Mouse (Mus musculus) left cerebral cortex, adult 9 months (tissue): ENCODE data around the gene Gbp8.
A peak's percentile ranks its signal among the peaks of the same experiment; 100 is the strongest.
"Not testable (repeated sequence)": the region's sequence is repeated elsewhere in the genome, so short reads cannot be mapped to it uniquely, and the experiment has no call there.

Source experiments
- DNase-seq, 2 experiments: peaks; one replicate each; pipeline ENCODE4 v3.0.0; 2022; ENCODE audit warnings: low spot score in 2 of 2

The Gbp8 gene

DNA sequence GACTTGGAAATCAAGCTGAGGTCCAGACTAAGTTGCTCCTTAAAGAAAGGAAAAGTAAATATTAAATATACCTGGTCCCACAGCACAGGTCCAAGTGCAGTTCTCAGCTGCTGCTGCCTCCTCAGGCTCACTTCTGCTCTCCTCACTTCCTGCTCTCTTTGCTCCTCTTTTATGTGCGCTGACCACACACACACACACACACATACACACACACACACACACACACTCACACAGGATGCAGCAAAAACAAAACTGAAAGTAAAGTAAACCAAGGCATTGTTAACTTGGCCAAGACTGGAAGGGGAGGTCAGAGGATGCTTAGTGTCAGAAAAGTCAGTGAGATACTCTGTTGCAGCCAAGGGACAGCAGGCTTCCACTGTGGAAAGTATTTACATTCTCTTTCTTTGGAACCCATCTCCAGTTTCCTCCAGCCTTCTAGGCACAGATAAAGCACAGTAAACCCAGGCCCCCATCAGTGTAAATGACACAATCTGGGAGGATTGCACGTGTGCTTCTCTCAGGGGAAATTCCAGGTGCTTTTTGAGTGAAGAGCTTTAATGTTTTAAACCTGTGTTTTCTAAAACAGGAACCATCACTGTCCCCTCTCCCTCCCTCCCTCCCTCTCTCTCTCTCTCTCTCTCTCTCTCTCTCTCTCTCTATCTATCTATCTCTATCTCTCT is at the start of gene Gbp8, which contains the start of the genes Gbp9 and Gbp4:
TSS of gene Gbp8 (minus strand) at position 132 of the 680 bp plus-strand sequence.
TSS of gene Gbp9 (minus strand) at position 131 of the 680 bp plus-strand sequence.
TSS of gene Gbp4 (minus strand) at position 178 of the 680 bp plus-strand sequence.
- DNase-seq, result not testable (repeated sequence)

DNA sequence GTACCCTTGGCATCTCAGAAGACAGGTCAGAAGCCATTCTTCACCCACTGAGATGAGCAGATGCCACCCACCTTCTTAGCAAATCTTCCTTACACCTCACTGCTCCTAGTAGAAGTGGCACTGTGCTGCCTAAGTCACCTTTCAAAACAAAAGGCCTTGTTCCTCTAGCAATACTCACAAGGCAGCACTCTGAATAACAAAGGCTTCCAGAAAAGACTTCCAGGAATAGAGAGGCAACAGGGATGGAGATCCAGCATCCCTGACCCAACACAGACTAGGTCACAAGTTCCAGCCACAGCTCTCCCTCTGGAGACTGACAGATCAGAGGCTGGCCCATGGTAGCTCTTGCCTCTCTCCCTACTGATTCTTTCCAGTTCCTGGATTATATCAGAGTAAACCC is 42.1 kb upstream of the Gbp8 start:
- DNase-seq, result no peak

DNA sequence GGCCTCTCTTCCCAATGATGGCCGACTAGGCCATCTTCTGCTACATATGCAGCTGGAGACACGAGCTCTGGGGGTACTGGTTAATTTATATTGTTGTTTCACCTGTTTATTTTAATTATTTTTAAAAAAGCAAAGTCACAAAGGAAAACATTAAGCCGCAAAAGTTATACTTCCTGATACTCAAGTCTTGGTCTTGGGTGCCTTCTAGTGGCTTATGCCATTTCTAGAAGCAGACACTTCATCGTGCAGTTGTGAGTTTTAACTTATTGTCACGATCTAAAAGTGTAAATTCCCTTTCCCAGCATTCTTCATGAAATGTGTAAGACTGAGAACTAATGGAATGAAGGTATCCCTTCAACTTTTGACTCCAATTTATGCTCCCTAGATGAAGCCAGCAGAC is 17.2 kb upstream of the Gbp8 start:
- DNase-seq, result no peak

DNA sequence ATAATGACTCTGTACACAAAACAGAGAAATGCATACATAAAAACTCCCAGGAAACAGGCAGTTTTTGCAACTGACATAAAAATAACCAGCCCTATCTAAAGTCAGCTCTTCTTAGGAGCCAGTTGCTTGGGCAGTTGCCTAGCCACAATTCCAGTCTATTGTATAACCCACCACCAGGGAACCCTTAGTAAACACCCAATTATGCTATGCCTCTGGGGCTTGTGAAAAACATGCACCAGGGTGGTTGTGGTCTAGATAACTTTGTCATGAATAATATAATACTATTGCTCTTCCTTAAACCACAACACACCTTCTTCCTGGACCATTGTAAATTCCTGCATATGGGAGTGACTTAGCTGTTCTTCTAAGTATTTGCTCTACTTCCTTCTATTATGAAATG is 14.7 kb upstream of the Gbp8 start:
- DNase-seq, result no peak

DNA sequence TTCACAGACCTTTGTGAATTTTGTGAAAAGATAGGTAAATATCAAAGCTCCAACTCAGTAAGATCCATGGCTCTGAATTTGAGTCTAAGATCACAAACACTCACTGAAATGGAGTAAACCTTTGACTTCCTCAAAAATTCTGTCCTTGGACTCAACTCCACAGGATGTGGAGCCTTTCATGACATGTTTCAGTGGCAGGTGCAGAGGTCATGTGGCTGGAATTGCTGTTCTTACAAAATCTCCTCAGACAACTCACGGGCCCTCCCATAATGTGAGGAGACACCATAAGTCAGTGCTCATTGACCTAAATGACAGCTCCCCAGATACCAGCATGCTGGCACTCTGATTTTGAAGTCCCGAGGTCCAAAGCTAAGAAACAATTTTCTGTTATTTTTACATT is 8.7 kb upstream of the Gbp8 start:
- DNase-seq, result not testable (repeated sequence)

DNA sequence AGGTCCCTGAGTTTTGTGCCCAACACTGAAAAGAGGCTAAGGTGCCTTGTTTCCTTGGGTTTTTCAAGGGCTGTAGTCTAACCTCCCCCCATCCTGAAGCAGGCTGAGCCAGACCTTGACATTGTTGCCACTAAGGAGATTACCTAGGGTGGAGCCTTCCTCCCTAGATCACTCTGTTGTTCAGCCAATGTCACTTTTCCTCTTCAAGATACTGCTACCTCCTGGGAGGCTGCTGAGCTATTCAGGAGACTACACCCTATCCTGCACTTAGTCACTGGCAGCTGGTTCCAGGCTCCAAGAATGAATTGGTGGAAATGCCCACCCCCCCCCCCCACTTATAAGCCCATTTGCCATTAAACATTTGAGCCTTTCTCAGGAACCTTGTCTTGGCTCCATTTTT is 7.1 kb upstream of the Gbp8 start:
- DNase-seq, result no peak

DNA sequence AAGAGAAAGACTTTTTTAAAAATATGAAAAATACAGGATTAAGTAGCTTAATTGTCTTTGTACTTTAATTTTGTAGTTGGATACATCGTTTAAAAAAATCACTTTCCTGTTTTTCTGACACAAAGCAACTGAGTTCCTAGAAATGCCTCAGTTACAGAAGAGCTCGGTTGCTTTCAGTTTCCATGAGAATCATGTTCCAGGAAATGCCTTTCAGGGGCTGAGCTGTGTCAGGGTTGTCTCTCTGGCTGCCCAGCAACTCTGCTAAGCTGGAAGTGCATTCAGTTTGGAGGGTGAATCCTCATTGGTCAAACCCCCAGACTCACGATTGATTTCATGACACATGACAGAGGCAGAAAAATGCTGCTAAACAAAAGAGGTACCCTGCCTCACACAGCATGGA is 6.4 kb upstream of the Gbp8 start:
- not testable (repeated sequence) for DNase-seq

DNA sequence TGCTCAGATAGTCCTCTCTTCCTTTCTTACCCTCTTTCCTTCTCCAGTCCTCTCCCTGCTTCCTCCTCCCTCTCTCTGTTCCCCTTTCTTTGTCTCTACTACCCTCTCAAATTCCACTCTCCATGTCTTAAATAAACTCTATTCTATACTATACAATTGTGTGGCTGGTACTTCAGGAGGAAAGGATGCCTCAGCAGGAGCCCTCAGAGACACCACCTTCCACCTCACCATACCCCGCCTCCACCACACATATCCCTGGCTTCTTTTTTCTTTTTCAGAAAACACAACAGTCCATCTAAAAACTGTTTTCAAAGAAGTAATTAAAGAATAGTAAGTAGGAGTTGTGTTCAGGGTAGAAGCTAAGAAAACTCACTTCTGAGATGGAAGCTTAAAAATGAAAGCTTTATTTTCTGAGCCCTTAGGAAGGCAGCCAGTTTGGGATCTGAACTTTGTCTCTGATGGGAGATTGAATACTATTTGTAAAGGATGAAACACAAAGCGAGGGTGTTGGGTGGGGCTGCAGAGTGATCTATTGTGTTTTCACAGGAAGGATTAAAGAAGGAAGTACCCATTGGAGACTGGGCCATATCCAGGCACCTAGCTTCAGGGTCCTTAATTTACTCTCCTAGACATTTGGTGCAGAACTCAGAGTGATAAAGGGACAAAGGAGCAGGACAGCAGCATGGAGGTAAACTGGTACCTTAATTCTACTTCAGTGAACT is 910 bp upstream of the Gbp8 start:
- DNase-seq, result not testable (repeated sequence)

DNA sequence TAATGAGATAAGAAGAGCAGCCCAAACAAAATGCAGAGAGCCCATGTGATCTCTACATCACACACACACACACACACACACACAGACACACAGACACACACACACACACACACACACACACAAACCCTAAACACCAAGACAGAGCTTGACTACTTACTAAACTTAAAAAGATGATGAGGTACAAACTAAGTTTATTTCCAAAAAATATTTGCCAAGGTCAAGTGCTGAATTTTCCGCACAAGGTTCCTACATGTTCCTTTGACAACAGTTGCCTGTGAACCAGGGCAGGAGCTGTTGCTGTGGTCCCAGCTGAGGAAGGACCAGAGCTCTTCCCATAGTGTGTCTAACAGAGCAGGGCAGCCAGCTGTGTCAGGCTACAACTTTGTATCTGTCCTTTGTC is 434 bp downstream of the Gbp8 start:
- DNase-seq, result no peak

DNA sequence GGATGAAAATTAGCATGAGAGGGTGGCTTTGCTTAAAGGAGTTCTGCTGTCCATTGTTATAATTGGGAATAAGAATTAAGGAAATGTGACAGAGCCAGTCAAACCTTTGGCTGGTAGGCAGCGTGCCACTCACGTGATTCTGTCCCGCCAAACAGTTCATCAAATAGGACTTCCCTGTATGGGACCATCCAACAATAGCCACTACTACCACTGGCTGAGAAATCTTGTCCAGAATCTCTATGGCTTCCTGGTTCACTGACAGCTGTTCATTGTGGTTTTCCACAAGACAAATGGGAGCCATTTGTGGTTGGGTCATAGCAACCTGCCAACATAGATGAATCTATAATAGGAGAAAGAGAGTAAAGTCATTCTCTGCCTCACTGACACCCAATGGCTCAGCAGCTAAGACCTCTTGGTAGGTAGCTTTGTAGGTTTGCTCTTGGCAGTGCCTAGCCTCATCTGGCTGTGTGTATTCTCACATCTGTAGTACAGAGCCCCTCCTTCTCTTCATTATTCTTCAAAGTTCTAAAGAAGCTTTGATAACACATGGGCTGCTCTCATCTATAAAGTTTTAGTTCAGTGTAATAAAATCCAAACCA is 2.5 kb downstream of the Gbp8 start:
- not testable (repeated sequence) for DNase-seq

DNA sequence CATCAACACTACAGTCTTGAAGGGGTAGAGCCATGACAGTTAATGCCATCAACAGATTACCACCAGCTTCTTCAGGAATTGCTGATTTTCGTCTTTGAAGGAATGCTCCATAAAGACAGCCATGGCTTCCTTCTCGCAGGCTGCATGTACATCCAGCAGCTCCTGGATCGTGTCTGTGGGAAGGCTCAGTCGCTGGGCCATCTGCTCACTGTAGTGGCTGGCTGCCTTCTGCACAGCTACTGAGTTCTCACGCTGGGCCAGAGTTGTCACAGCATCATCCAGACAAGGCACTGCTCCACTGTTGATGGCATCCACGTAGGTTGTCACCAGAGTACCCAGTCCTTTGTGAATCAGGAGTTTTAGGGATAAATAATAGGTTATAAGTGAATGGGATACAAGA is 17.6 kb downstream of the Gbp8 start:
- peak in 1 of 2 experiments; percentile 19 for DNase-seq

DNA sequence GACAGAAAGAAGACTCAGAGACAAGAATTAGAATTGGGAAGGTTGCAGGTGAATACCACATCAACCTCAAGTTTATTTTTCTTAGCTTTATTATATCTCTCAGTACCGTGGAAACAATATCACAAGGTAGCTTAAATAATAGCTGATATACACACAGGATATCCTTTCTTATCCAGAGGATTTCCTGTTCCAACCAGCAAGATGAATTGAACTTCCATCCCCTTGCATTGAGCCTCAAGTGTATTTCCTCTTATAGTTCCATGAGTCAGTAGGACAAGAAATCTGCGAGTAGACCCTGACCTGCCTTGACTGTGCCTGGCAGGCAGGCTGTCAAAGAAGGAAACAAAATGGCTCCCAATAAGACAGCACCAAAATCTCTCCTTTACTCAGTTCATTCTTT is 23.6 kb downstream of the Gbp8 start:
- DNase-seq, result no peak

DNA sequence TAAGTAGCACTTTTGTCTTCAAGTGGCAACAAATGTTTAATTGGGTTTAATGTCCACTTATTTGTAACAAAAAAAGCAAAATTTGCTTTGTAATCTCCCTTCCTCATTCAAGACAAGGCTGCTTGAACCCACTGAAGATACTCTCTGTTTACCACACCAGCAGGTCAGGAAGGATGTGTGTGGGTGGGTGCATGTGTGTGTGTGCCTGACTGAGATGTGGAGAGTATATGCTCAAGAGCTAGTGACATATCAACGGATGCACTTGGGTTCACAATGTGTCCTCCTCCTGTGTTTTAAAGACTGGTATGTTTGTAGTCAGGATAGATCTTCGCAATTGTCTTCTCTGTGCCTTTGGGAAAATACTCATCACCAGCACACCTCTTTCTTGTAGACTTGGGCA is 24.6 kb downstream of the Gbp8 start:
- DNase-seq, result no peak

DNA sequence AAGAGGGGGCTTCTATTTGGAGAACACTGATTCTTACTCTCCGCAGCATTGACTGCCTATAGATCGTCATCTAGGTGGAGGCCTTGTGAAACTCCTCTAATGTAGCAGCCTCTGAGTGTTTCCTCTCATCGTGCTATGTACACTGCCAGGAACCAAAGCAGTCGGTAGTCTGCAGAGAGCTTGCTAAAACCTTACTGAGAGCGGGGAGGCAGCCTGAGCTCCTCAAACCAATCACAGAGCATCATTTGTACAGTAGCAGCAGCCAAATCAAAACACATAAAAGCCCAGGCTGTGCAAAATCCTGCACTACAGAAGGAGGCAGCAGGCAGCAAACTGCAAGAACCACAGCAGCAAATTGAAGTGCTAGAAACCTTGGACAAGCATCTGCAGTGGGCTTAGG is 25.7 kb downstream of the Gbp8 start:
- DNase-seq, result no peak

DNA sequence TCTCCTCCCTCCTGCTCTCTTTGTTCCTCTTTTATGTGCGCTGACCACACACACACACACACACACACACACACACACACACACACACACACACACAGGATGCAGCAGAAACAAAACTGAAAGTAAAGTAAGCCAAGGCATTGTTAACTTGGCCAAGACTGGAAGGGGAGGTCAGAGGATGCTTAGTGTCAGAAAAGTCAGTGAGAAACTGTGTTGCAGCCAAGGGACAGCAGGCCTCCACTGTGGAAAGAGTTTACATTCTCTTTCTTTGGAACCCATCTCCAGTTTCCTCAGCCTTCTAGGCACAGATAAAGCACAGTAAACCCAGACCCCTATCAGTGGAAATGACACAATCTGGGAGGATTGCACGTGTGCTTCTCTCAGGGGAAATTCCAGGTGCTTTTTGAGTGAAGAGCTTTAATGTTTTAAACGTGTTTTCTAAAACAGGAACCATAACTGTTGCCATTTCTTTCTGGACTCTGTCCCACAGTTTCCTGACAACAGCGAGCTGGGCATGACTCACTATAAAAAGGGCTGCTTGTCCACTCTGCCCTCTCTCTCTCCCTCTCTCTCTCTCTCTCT is 29.0 kb downstream of the Gbp8 start:
- DNase-seq, result peak in 1 of 2 experiments; percentile 20

DNA sequence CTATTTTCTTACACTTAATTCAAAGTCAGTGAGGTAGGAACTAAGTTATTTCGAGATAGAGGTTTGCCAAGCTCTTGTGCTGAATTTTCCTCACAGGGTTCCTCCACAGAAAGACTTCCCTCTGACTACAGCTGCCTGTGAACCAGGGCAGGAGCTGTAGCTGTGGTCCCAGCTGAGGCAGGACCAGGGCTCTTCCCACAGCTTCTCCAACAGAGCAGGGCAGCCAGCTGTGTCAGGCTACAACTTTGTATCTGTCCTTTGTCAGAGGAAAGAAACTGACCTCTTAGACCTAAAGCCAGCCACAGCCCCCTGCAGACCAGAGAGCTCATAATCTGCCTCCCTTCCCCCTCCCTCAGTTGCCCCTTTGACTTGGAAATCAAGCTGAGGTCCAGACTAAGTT is 29.6 kb downstream of the Gbp8 start:
- not testable (repeated sequence) for DNase-seq

DNA sequence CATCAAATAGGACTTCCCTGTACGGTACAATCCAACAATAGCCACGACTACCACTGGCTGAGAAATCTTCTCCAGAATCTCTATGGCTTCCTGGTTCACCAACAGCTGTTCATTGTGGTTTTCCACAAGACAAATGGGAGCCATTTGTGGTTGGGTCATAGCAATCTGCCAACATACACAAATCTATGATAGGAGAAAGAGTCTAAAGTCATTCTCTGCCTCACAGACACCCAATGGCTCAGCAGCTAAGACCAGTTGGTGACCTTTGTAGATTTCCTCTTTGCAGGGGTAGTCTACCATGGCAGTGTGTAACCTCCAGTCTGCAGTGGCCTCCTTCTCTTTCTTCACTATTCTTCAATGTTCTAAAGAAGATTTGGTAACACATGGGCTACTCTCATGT is 33.7 kb downstream of the Gbp8 start:
- DNase-seq, result not testable (repeated sequence)

DNA sequence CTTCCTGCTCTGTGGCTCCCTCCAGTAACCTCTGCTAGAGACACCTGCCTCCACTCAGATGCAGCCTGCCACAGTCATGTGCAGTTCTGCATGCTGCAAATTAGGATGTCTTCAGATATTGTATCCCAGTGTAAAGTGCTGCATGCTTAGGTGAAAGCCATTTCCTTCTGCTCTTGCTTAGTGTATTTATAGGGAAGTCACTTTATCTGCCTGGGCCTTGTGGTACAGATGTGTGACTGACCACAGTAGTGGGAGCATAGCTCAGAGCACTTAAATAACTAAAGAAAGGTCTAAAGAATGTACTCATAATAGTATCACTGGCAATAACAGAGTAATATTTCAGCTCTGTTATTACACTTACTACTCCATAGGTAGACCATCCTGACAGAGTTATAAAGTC is 57.4 kb downstream of the Gbp8 start:
- DNase-seq, result no peak

DNA sequence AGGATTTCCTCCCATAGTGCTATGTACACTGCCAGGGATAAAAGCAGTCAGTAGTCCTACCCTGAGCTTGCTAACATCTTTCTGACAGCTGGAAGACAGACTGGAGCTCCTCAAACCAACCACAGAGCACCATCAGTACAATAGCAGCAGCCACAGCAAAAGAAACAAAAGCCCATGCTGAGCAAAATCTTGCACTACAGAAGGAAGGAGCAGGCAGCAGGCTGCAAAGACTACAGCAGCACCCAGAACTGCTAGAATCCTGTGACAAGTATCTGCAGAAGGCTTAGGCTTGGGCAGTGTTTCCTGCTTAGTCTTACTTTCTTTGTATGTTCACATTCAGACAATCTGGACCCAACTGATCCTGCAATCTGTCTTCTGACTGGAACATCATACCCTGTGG is 71.0 kb downstream of the Gbp8 start:
- not testable (repeated sequence) for DNase-seq

DNA sequence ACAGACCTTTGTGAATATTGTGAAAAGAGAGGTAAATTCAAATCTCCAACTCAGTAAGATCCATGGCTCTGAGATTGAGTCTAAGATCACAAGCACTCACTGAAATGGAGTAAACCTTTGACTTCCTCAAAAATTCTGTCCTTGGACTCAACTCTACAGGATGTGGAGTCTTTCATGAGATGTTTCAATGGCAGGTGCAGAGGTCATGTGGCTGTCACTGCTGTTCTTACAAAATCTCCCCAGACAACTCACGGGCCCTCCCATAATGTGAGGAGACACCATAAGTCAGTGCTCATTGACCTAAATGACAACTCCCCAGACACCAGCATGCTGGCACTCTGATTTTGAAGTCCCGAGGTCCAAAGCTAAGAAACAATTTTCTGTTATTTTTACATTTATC is 74.9 kb downstream of the Gbp8 start:
- DNase-seq, result not testable (repeated sequence)

DNA sequence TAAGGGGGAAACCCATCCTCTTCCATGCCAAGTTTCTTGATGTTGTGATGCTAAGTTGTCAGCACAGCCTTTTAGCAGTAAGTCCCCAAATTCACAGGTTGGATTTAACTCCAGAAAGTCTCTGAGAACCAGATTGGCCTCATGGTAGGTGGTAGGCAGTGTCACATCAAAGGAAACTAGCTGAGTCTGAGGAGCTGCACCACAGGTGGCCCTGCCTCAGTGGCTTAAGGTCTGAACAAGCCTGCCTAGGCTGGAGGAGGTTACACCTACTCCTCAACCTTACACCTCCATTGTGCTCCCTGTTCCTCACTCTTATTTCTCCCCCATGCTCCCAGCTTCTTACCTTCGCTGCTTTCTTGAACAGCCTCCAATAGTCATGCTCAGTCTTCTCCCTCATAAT is 76.0 kb downstream of the Gbp8 start:
- no peak for DNase-seq

DNA sequence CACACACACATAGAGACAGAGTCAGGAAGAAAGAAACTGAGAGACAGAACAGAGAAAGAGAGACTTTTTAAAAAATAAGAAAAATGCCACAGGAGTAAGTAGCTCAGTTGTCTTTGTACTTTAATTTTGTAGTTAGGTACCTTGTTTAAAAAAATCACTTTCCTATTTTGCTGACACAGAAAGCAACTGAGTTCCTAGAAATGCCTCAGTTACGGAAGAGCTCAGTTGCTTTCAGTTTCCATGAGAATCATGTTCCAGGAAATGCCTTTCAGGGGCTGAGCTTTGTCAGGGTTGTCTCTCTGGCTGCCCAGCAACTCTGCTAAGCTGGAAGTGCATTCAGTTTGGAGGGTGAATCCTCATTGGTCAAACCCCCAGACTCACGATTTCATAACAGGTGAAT is 76.9 kb downstream of the Gbp8 start:
- not testable (repeated sequence) for DNase-seq

DNA sequence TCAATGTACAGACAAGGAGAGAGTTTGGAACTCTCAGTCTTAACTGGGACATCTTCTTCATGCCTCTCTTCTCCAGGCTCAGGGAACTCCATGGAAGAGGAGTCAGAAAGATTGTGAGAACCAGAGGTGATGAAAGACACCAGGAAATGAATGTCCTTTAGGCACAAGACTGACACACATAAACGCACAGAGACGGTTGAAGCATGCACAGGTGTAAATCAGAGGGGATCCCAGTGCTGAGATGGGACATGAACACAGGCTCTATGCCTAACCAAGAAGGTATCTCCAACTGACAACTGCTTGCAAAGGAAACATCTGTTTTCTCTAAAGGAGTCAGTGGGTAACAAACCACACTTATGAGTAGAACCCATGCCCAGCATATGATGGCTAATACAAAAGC is 79.1 kb downstream of the Gbp8 start:
- DNase-seq, result no peak
